Mouse (Mus musculus): Measurements from ENCODE around the gene Crip2.
A peak's percentile ranks its signal among the peaks of the same experiment; 100 is the strongest.

Gene Crip2

DNA sequence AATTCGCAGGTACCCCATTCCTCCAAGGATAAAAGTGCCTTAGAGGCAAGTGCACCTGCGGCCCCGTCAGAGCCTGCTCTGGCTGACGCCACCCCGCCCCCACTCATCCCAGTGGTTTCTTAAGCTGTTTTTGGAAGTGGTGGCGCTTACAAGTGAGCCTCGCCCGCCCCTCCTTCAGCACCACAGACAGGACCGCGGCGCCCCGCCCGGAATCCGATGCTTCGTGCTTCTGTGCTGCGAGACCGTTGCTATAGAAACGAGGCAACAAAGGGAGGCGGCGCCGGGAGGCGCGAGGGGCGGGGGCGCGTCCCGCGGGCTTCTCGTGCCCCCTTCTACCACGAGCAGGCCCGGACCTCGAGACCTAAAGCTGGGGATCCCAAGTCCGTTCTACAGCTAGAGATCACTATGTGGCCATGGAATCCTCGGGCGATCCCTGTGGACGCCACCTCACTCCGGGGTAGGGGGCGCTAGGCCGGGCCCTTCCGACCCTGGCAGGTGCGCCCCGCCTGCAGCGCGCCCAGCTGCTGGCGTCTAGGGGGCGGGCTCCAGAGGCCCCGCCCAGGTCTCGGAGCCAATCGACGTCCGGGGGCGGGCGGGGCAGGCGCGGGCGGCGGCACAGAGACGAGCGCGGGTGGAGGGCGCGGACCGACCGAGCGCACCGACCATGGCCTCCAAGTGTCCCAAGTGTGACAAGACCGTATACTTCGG, at the start of gene Crip2:
Gene Crip2, plus strand, starts transcription at position 329 of the 708 bp plus-strand sequence.
- peak; percentile 80 to 89 for DNase-seq (ENCODE audit: low spot score in 2 of 2)

DNA sequence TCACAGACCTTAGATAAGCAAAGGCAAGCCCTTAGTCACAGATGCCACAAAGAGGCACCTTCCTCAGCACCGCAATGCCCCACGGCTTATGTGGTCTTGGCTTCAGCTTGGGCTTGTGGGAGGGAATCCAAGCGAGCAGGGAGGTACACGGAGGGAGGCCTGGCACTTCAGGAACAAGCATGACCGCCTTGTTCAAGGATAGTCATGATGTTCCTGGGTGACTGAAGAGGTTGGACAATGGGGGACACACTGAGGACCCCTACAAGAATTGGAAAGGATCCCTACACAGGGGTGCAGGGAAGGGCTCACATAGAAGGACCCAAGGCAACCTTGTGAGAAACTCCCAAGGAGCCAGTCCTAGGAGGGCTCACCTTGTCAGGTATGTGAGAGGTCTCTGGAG, 43.0 kb upstream of the Crip2 start:
- DNase-seq (ENCODE audit: low spot score in 2 of 2), result no peak

DNA sequence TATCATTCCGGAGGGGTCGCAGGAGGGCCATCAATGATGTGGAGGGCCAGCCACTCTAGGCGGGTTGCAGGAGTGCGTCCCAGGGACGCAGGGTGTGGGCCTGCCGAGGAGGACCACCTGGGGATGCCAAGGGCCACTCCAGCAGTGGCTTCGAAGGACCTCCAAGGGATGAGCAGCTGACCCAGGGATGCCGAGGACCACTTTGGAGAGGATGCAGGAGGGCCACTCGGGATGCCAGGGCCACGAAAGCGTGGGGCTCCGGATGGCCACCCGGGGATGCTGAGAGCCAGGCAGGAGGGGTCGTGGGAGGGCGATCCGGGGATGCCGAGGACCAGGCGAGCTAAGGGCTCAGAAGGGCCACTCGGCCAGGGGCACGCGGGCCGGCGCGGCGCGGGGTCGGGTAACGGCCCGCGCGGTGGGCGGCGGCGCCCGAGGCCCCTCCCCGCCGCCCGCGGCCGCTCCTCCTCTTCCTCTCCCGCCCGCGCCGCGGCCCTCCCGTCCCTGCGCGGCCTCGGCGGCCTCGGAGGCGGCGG, 42.2 kb upstream of the Crip2 start, which contains the start of gene Mta1:
Gene Mta1, plus strand, starts transcription at position 530 of the 533 bp plus-strand sequence.
- DNase-seq (ENCODE audit: low spot score in 2 of 2), result peak; percentile 56 to 69

DNA sequence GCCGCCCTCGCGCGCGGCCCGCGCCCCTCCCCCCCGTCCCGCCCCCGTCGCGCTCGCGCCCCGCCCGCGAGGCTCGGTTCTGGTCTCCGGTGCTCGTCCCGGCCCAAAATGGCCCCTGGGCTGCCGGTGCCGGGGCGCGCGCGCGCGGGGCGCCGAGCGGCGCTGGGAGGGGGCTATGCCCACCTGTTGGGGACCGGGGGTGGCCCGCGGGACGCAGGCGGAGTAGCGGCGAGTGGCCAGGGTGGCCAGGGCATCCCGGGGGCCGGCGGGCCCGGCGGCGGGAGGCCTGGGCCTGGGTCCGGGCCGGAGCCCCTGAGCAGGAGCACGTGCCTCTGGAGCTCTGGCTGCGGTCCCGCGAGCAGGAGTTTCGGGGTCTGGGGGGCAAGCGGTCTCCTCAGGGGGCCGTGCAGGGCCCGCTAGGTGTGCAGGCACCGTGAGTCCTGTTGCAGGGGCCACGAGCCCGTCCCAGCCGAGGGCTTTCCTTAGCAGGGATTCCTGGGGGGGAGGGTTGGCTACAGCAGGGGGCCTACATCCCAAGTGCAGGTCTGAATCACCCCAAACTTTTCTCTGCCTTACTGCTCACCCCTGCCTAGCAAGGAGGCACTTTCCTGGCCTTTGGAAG, 41.4 kb upstream of the Crip2 start:
- peak; percentile 51 to 61 for DNase-seq (ENCODE audit: low spot score in 2 of 2)

DNA sequence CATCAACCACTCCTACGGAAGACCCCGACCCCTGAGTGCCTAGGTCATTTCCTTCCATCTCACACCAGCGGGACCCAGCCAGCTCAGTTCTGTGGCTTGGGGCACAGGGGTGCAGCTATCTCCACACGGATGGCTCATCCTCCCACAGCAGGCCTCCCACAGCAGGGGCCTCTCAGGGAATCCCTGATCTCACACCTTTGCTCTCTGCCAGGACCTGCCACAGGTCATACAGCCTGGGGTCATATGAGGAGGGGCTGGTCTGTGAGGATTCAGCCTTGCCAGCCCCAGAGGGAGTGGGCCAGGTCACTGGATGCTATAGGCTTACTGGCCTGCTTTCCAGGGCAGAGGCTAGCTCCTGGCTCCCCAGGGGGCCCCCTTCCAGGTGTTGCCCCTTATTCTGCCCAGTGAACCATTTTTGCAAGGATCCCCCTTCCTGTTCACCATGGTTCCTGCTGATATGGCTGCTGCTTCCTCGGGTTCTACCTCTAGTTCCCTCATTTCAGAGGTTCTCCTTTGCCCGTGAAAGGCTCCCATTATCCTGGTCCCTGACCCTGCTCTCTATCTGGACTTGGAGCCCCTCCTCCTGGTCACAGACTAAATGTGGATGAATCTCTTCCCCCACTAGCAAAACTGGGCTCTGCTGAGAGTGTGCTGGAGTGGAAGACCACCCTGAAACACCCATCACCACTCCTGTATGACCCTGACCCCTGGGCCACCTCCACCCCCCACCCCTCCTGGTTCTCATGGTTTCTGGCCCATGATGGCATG, 40.4 kb upstream of the Crip2 start:
- no peak for DNase-seq (ENCODE audit: low spot score in 2 of 2)

GRCm38 (mm10) chr12:113100448-113101076, 39.5 kb upstream of the Crip2 start:
- no peak for DNase-seq (ENCODE audit: low spot score in 2 of 2)

DNA sequence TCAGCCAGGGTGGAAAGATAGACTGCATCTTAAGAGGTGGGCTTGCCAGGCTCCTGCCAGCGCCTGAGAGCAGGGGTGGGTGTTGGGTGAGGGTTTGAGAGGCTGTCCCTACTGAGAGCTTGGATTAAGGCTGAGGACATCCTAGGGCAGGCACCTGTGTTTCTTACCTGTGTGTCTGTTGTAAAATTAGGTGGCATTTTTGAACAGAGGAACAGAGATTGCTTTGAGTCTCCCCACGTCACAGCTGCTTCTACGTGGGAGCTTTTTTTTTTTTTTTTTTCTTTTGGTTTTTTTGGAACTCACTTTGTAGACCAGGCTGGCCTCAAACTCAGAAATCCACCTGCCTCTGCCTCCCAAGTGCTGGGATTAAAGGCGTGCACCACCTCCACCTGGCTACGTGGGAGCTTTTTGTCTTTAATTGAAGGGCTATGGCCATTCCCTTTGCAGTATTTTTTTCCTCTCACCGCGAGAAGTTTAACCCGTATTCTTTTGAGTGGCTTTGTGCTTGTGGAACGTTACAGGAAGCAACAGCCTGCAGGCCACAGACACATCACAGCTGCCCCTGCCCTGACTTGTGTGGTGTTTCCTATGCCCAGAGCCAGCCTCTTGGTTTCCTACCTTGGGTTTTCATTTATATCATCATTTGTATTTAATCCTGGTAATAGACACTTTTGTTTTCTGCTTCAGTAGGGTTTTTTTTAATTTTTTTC, 38.6 kb upstream of the Crip2 start:
- no peak for DNase-seq (ENCODE audit: low spot score in 2 of 2)

DNA sequence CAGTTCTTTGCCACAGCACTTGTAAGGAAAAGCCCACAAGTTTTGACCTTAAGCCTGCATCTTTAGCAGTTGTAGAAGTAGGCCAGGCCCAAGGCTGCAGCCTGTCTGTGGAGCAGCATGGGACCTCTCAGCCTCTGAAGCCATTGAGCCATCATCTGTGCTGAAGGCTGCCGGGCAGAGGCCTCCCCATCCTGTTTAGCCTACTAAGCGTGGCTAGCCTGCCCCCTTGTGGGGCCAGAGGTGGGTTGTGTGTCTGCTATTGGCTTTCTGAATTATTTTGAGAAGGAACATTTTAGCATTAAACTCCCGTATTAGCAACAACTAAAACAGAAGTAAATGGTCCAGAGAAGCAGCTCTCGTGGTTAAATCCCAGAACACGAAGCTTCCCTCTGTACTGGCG, 37.6 kb upstream of the Crip2 start:
- peak in 1 of 2 experiments; percentile 83 for DNase-seq (ENCODE audit: low spot score in 2 of 2)

GRCm38 (mm10) chr12:113103846-113104451, 36.1 kb upstream of the Crip2 start:
- DNase-seq (ENCODE audit: low spot score in 2 of 2), result peak in 1 of 2 experiments; percentile 57

GRCm38 (mm10) chr12:113106386-113106785, 33.6 kb upstream of the Crip2 start:
- no peak for DNase-seq (ENCODE audit: low spot score in 2 of 2)

- DNase-seq (ENCODE audit: low spot score in 2 of 2), result peak in 1 of 2 experiments; percentile 53
Measured at GRCm38 (mm10) chr12:113107431-113108124, 32.5 kb upstream of the Crip2 start.

DNA sequence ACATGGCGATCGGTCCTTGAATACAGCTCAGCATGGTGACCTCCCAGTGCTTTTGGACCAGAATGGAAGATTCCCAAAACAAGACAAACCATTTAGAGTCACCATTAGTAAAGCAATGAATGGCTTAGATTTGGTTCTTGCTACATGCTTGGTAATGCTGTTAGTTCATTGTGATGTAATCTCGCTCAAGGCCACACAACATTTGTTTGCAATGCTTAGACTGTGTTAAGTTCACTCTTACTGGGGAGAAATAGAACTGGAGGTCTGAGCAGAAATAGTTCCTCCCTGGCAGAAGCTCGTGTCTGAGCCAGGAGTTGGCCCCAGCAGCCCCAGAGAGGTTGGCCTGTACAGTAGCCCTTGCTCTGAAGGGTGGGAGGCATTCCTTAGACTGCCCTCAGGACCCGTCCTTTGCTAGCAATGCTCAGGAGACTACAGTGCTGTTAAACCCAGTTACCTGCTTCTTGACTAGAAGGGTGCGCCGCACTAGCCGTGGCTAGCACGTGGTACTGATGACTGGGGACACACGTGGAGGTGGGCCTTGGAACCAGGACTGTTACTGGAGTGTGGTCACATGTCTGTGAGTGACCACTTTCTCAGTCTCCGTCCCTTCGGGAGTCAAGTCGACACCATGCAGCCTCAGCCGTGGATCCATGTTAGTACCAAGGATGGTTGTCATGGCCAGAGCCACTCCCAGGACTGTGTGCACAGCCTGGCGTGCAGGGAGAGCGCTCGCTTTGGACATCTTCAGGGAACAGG, 31.3 kb upstream of the Crip2 start:
- DNase-seq (ENCODE audit: low spot score in 2 of 2), result no peak

DNA sequence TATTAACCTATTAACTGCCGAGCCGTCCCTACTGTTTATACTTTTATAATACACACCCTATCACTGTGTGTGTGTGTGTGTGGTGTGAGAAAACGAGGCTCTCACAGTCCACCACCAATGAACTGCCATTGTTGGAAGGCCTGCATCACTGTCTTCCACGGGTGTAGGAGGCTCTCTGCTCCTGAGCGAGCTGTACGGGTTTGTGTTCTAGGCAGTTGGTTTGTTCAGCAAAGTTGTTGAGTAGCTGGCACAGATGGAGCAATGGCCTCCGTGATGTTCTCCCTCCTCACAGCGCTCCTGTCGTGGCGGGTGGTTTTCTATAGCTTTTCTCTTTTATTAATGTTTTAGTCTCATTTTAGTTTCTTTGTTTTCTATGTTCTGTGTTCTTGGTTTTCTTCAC, 30.2 kb upstream of the Crip2 start:
- DNase-seq (ENCODE audit: low spot score in 2 of 2), result no peak

DNA sequence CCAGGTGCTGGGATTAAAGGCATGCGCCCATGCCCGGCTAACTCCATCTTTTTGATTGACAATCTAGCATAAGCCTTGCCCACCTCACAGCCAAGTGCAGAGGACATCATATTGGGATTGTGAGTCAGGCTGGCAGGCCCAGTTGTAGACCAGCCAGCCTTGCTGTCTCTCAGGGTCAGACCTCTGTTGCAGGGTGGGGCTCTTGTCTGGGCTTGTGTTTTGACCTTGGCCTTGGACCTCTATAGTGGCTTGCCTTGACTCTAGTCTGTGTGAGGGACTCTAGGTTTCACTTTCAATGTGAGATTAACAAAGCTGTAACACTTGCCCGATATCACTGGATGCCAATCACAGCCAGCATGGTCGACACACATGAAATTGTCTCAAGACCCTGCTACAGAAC, 25.9 kb upstream of the Crip2 start:
- DNase-seq (ENCODE audit: low spot score in 2 of 2), result no peak

DNA sequence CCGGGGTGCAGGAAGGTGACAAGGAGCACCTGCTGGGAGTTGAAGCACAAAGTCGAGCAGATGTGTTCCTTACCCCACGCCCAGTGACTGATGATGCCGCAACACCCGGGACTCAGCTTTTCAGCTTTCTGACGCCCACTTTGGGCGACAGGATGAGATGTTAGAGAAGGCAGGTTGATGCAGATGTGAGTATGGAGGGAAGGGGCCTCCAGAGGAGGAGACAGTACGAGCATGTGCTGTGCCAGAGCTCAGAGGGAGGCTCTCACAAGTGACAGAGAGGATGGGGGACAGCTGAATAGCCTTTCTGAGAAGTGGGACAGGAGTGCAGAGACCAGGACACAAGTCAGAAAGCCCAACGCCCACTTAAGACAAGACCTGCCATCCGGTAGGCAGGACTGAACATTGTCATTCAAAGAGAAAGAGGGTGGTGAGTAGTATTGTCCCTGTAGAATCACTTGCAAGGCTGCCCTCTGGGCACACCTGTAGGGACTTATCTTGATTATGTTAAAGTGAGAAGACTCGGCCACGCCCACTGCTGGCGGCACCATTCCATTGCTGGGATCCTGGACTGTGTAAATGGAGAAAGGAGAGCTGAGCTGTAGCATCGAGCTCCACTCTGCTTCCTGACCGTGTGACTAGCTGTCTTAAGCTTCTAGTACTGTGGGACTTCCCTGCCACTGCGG, 25.0 kb upstream of the Crip2 start:
- no peak for DNase-seq (ENCODE audit: low spot score in 2 of 2)

DNA sequence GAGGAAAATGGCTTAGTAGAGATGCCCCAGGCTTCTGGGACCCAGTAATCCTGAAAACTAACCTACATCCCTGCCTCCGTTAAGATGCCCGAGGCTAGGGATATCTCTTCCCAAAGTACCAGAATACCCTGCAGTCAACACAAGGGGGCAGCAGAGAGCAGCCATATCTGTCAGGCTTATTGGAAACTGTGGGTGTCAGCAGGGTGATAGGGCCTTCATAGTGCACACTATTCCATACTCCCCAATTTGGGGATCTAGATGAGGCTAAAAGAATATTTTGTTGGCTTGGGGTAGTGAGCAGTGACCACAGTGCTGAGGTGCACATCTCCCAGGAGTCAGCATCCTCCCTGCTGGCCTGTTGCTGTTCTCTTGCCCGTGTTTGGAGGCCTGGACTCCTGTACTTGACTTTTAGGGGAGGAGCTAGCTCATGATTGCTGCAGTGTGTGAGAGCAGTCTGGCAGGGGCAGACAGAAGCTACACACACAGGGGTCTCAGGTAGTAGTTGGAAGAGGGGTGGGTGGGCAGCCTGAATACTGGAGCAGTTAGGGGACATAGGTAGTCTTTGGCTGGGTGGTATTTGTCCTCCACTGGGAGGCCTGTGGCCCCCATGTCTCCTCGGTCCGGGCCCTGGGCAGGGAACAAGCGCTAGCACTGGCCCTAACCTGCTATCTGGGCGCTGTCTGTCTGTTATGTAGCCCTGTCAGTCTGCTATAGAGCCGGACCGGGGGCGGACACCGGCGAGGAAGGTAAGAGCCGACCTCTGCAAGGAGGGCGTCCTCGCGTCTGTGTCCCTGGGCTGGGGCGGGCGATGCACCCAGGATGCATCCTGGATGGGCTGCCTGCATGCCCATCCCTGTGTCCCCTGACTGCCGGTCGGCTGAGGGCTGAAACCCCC, 20.3 kb upstream of the Crip2 start:
- peak; percentile 80 to 87 for DNase-seq (ENCODE audit: low spot score in 2 of 2)

- no peak for DNase-seq (ENCODE audit: low spot score in 2 of 2)
Measured at GRCm38 (mm10) chr12:113124726-113125125, 15.3 kb upstream of the Crip2 start.

DNA sequence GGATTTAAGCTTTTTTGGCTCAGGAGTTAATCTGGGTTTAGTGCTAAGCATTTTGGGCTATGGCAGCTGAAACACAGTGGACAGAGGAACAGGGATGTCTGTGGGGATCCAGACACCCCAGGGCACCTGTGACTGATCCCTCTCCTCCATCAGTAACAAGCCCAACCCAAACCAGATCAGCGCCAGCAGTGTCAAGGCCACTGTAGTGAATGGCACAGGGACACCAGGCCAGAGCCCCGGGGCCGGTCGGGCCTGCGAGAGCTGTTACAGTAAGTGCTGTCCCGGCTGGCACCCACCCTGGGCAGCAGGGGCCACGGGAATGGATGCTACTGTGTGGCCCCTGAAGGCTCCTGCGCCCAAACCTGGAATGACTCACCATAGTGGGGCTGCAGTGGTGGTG, 9.3 kb upstream of the Crip2 start:
- no peak for DNase-seq (ENCODE audit: low spot score in 2 of 2)
